Mouse (Mus musculus): ENCODE results near the gene Dusp22. TPM values are rescaled to one million over a fixed set of nuclear protein-coding genes. Genes with fewer than 3 reads are reported as not detected.
A peak's percentile ranks its signal among the peaks of the same experiment; 100 is the strongest.

Gene Dusp22
- total and polyA plus RNA-seq, 3 experiments = 14.7 to 21.2 (median 18.6) TPM

- WGBS = 64% methylated on average over 4 of the region's 4 CpGs
- no peak overlapping the region for H3K9ac ChIP-seq (ENCODE audit: low read depth, low read length)
- H3K36me3 ChIP-seq (ENCODE audit: control insufficient read depth, insufficient read depth, low read length) = no peaks in the 10 kb centered on the region
- intact Hi-C loops (cut with DNase I) = no loop called here
- no peak for TF ChIP-seq POLR2A (IDR thresholded peaks at IDR 0.05; ENCODE audit: insufficient read depth, low read depth, low read length)
- no peak for TF ChIP-seq EP300 (IDR thresholded peaks at IDR 0.05; ENCODE audit: insufficient read depth, low read depth, low read length)
- no peak for TF ChIP-seq CTCF (IDR thresholded peaks at IDR 0.05)
- no peaks in the 10 kb centered on the region for H3K79me2 ChIP-seq (replicated peaks; ENCODE audit: control insufficient read depth, insufficient read depth, low read length)
- H3K4me1 ChIP-seq (ENCODE audit: control insufficient read depth, insufficient read depth, low read length) = peaks cover 4% of the 10 kb centered on the region
- H3K27me3 ChIP-seq (ENCODE audit: control insufficient read depth, insufficient read depth, low read length) = no peaks in the 10 kb centered on the region
- H3K27ac ChIP-seq = no peak overlapping the region
- no peak for DNase-seq
- no peak overlapping the region for H3K4me3 ChIP-seq
These were observed 22.1 kb downstream of the Dusp22 start for GRCm38 (mm10) chr13:30681866-30682265.

- Histone ChIP-seq H3K9ac (ENCODE audit: low read depth, low read length) (no peak overlapping the region), H3K27me3 (ENCODE audit: control insufficient read depth, insufficient read depth, low read length) (no peaks in the 10 kb centered on the region), H3K27ac (no peak overlapping the region), H3K36me3 (ENCODE audit: control insufficient read depth, insufficient read depth, low read length) (no peaks in the 10 kb centered on the region), H3K4me1 (ENCODE audit: control insufficient read depth, insufficient read depth, low read length) (peaks cover 4% of the 10 kb centered on the region), H3K79me2 (replicated peaks; ENCODE audit: control insufficient read depth, insufficient read depth, low read length) (no peaks in the 10 kb centered on the region), H3K4me3 (no peak overlapping the region)
- DNase-seq = no peak
- 72% methylated on average over 3 of the region's 3 CpGs for WGBS
- intact Hi-C loops (cut with DNase I) = no loop called here
- TF ChIP-seq POLR2A (IDR thresholded peaks at IDR 0.05; ENCODE audit: insufficient read depth, low read depth, low read length) (no peak), CTCF (IDR thresholded peaks at IDR 0.05) (no peak), EP300 (IDR thresholded peaks at IDR 0.05; ENCODE audit: insufficient read depth, low read depth, low read length) (no peak)
These were observed 22.5 kb downstream of the Dusp22 start for GRCm38 (mm10) chr13:30682328-30682727.

DNA sequence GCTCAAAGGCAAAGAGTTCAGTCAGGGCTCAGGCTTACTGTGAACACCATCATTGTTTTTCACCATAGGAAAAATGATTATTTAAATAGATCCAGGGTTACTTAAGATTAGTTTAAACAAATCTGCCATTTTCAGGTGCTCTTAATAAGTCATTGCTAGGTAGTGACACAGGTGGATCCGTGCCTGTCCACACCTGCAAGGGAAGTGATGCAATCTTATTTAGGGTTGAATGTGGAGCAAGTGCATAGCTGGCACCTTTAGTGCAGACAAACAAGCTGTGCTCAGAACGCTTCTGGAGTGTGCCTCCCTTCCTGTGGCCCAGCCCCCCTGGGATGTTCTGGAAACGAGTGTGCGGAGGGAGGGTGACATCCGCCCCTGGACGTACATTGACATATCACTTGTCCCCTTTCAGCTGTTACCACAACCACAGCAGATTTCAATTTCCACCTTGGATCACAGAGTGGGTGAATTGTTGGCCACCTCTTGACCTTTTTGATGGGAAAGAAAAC is 24.9 kb downstream of the Dusp22 start:
- no peak for TF ChIP-seq EP300 (IDR thresholded peaks at IDR 0.05; ENCODE audit: insufficient read depth, low read depth, low read length)
- TF ChIP-seq CTCF (IDR thresholded peaks at IDR 0.05) = no peak
- TF ChIP-seq POLR2A (IDR thresholded peaks at IDR 0.05; ENCODE audit: insufficient read depth, low read depth, low read length) = no peak
- WGBS = 45% methylated on average over 6 of the region's 6 CpGs

GRCm38 (mm10) chr13:30685957-30686356 is 26.2 kb downstream of the Dusp22 start:
- H3K79me2 ChIP-seq (replicated peaks; ENCODE audit: control insufficient read depth, insufficient read depth, low read length) = no peaks in the 10 kb centered on the region
- H3K36me3 ChIP-seq (ENCODE audit: control insufficient read depth, insufficient read depth, low read length) = no peaks in the 10 kb centered on the region
- intact Hi-C loops (cut with DNase I) = no loop called here
- H3K9ac ChIP-seq (ENCODE audit: low read depth, low read length) = no peak overlapping the region
- DNase-seq = no peak
- peaks cover 4% of the 10 kb centered on the region for H3K4me1 ChIP-seq (ENCODE audit: control insufficient read depth, insufficient read depth, low read length)
- no peaks in the 10 kb centered on the region for H3K27me3 ChIP-seq (ENCODE audit: control insufficient read depth, insufficient read depth, low read length)
- H3K27ac ChIP-seq = no peak overlapping the region
- H3K4me3 ChIP-seq = no peak overlapping the region
- TF ChIP-seq CTCF (IDR thresholded peaks at IDR 0.05) = no peak
- WGBS = 81% methylated on average over 2 of the region's 2 CpGs

More for the DNA sequence above, 24.9 kb downstream of the Dusp22 start:
- intact Hi-C loops (cut with DNase I) = no loop called here
- Histone ChIP-seq H3K79me2 (replicated peaks; ENCODE audit: control insufficient read depth, insufficient read depth, low read length) (no peaks in the 10 kb centered on the region), H3K9ac (ENCODE audit: low read depth, low read length) (no peak overlapping the region), H3K27me3 (ENCODE audit: control insufficient read depth, insufficient read depth, low read length) (no peaks in the 10 kb centered on the region), H3K27ac (no peak overlapping the region), H3K4me3 (no peak overlapping the region), H3K4me1 (ENCODE audit: control insufficient read depth, insufficient read depth, low read length) (peaks cover 4% of the 10 kb centered on the region), H3K36me3 (ENCODE audit: control insufficient read depth, insufficient read depth, low read length) (no peaks in the 10 kb centered on the region)
- DNase-seq = no peak

DNA sequence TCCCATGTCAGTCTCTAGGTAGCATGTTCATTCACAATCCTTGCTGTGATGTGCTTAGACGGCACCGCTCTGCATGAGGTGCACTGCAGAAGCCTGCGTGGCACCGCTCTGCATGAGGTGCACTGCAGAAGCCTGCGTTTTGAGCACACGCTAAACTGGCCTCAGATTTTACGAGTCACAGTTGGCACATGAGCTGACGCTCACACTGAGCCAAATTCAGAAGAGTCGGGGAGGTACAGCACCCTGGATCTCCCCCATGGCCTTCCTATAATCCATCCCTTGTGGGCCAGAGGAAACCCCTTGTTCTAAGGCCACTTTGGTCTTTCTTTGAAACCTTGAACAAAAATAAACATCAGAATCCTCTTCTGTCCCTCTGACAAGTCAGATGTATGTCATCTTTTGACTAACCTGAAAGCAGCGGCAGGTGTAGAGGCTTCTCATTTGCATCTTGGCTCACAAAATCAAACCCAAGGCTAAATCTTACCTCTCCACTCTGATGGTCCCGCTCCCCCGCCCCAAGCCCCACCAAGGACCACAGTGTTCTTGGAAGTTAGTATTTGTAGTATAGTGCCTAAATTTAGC is 28.3 kb downstream of the Dusp22 start:
- Histone ChIP-seq H3K36me3 (ENCODE audit: control insufficient read depth, insufficient read depth, low read length) (no peaks in the 10 kb centered on the region), H3K79me2 (replicated peaks; ENCODE audit: control insufficient read depth, insufficient read depth, low read length) (no peaks in the 10 kb centered on the region), H3K27me3 (ENCODE audit: control insufficient read depth, insufficient read depth, low read length) (no peaks in the 10 kb centered on the region), H3K9ac (ENCODE audit: low read depth, low read length) (no peak overlapping the region), H3K4me3 (no peak overlapping the region), H3K27ac (no peak overlapping the region), H3K4me1 (ENCODE audit: control insufficient read depth, insufficient read depth, low read length) (peaks cover 6% of the 10 kb centered on the region)
- no peak for DNase-seq
- intact Hi-C loops (cut with DNase I) = no loop called here
- WGBS = 93% methylated on average over 12 of the region's 12 CpGs
- TF ChIP-seq CTCF (IDR thresholded peaks at IDR 0.05) (no peak), POLR2A (IDR thresholded peaks at IDR 0.05; ENCODE audit: insufficient read depth, low read depth, low read length) (no peak), EP300 (IDR thresholded peaks at IDR 0.05; ENCODE audit: insufficient read depth, low read depth, low read length) (no peak)

DNA sequence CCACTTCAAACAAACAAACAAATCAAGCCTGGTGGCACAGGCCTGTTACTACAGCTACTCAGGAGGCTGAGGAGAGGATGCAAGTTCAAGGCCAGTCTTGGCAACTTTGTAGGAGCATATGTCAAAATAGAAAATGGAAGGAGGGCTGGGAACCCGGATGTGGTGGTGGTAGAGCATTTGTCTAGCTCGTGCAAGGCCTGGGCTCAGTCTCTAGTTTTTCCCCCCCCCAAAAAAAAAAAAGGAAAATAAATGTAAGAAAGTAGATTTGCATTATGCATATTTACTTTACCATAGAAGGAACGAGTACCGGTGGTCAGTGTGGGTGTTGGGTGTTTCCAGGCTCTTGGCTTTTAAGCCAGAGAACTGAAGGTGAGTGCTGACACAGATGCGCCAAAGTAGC is 29.7 kb downstream of the Dusp22 start:
- no peak overlapping the region for H3K27ac ChIP-seq
- intact Hi-C loops (cut with DNase I) = no loop called here
- peaks cover 8% of the 10 kb centered on the region for H3K4me1 ChIP-seq (ENCODE audit: control insufficient read depth, insufficient read depth, low read length)
- no peak overlapping the region for H3K9ac ChIP-seq (ENCODE audit: low read depth, low read length)
- no peaks in the 10 kb centered on the region for H3K79me2 ChIP-seq (replicated peaks; ENCODE audit: control insufficient read depth, insufficient read depth, low read length)
- WGBS = 97% methylated on average over 5 of the region's 5 CpGs
- H3K27me3 ChIP-seq (ENCODE audit: control insufficient read depth, insufficient read depth, low read length) = no peaks in the 10 kb centered on the region
- no peak overlapping the region for H3K4me3 ChIP-seq
- no peaks in the 10 kb centered on the region for H3K36me3 ChIP-seq (ENCODE audit: control insufficient read depth, insufficient read depth, low read length)
- DNase-seq = no peak
- 0 out of 2 replicates have a peak, but pooled peaks have one; percentile 3 for TF ChIP-seq CTCF (IDR thresholded peaks at IDR 0.05)
- TF ChIP-seq POLR2A (IDR thresholded peaks at IDR 0.05; ENCODE audit: insufficient read depth, low read depth, low read length) = no peak
- no peak for TF ChIP-seq EP300 (IDR thresholded peaks at IDR 0.05; ENCODE audit: insufficient read depth, low read depth, low read length)
